Mouse (Mus musculus) hindbrain, embryonic 16.5 days (tissue): Measurements from ENCODE around the gene Gm7356. TPM values are rescaled to one million over a fixed set of nuclear protein-coding genes. Genes with fewer than 3 reads are reported as not detected.
"Not testable (repeated sequence)": the region's sequence is repeated elsewhere in the genome, so short reads cannot be mapped to it uniquely, and the experiment has no call there.

Experiments used
- ATAC-seq: fragments of 200-750 bp; cut with Nextera tagmentation; 2 replicates; pipeline ENCODE4 v1.8.0; 2017; ENCODE audit warnings: moderate TSS enrichment, moderate library complexity
- H3K27ac ChIP-seq: fragments of 300-500 bp; sonication (generic); 2 replicates; pipeline ENCODE4 v1.5.1; 2014; ENCODE audit warnings: low read depth, mild to moderate bottlenecking, control low read depth, low read length, moderate library complexity
- H3K27me3 ChIP-seq: fragments of 300-500 bp; sonication (generic); replicated peaks from 2 replicates; pipeline ENCODE4 v1.6.1; 2014; ENCODE audit warnings: low read length; ENCODE audit not compliant: control insufficient read depth, insufficient read depth
- H3K36me3 ChIP-seq: fragments of 300-500 bp; sonication (generic); 2 replicates; pipeline ENCODE4 v1.6.1; 2014; ENCODE audit warnings: mild to moderate bottlenecking, low read length, moderate library complexity, mixed read lengths; ENCODE audit not compliant: control insufficient read depth, insufficient read depth
- H3K4me1 ChIP-seq: fragments of 300-500 bp; sonication (generic); 2 replicates; pipeline ENCODE4 v1.6.1; 2014; ENCODE audit warnings: low read depth, low read length; ENCODE audit not compliant: control insufficient read depth, insufficient read depth
- H3K4me2 ChIP-seq: fragments of 300-500 bp; sonication (generic); 2 replicates; pipeline ENCODE4 v1.6.1; 2014; ENCODE audit warnings: mild to moderate bottlenecking, low read length, control low read depth, moderate library complexity
- H3K4me3 ChIP-seq: fragments of 300-500 bp; sonication (generic); 2 replicates; pipeline ENCODE4 v1.5.1; 2014; ENCODE audit warnings: mild to moderate bottlenecking, low read length, control low read depth, moderate library complexity
- H3K9ac ChIP-seq: fragments of 300-500 bp; sonication (generic); 2 replicates; pipeline ENCODE4 v1.6.1; 2014; ENCODE audit warnings: low read depth, mild to moderate bottlenecking, control low read depth, low read length, moderate library complexity
- H3K9me3 ChIP-seq: fragments of 300-500 bp; sonication (generic); 2 replicates; pipeline ENCODE4 v1.6.1; 2014; ENCODE audit warnings: mild to moderate bottlenecking, low read length, moderate library complexity; ENCODE audit not compliant: control insufficient read depth
- WGBS: fragments of 180-500 bp; shearing (Covaris S2); extraction: QIAGEN DNeasy Blood & Tissue Kit; methylation state at CpG from one replicate; pipeline ENCODE4 v1.1.7; 2014; 5-methylcytosine and 5-hydroxymethylcytosine counted together
- polyA plus RNA-seq: library from polyadenylated mRNA; unstranded; fragments of >200 nt; fragmentation: Nextera tagmentation; extraction: Ambion mirVana; gene quantifications from 2 replicates; pipeline ENCODE4 v1.2.1, GENCODE M21; 2015

Gene Gm7356
- not detected in 2 replicates for polyA plus RNA-seq

GRCm38 (mm10) chr17:14003604-14004003 is at the start of gene Gm7356:
TSS of gene Gm7356 (minus strand) at chr17:14003704.
- H3K9me3 ChIP-seq, H3K27me3 ChIP-seq, H3K4me1 ChIP-seq, H3K36me3 ChIP-seq, H3K4me3 ChIP-seq, ATAC-seq, H3K4me2 ChIP-seq, H3K27ac ChIP-seq, H3K9ac ChIP-seq: not testable (repeated sequence)
- WGBS: 91% methylated on average over 3 of the region's 4 CpGs

- H3K4me1 ChIP-seq, H3K27ac ChIP-seq, H3K36me3 ChIP-seq, H3K4me3 ChIP-seq, H3K27me3 ChIP-seq, H3K9me3 ChIP-seq, H3K4me2 ChIP-seq, ATAC-seq, H3K9ac ChIP-seq: not testable (repeated sequence)
- WGBS: 71% methylated on average over 1 of the region's 2 CpGs
Observed at GRCm38 (mm10) chr17:14041880-14042279, 38.4 kb upstream of the Gm7356 start.

- not testable (repeated sequence) for ATAC-seq, H3K4me3 ChIP-seq, H3K9ac ChIP-seq, H3K4me2 ChIP-seq, H3K4me1 ChIP-seq, H3K36me3 ChIP-seq, H3K9me3 ChIP-seq, H3K27ac ChIP-seq, H3K27me3 ChIP-seq
- WGBS: 50% methylated on average over 1 of the region's 2 CpGs
Observed at GRCm38 (mm10) chr17:14037012-14037411, 33.5 kb upstream of the Gm7356 start.

GRCm38 (mm10) chr17:14036113-14036512 is 32.6 kb upstream of the Gm7356 start:
- H3K27me3 ChIP-seq: not testable (repeated sequence)
- 100% methylated on average over 4 of the region's 4 CpGs for WGBS

GRCm38 (mm10) chr17:13993425-13993824 is 10.1 kb downstream of the Gm7356 start:
- H3K4me3 ChIP-seq, H3K4me1 ChIP-seq, H3K4me2 ChIP-seq, H3K9me3 ChIP-seq, H3K36me3 ChIP-seq, H3K9ac ChIP-seq, ATAC-seq, H3K27me3 ChIP-seq, H3K27ac ChIP-seq: not testable (repeated sequence)
- WGBS: 55% methylated on average over 2 of the region's 2 CpGs

More at GRCm38 (mm10) chr17:14036113-14036512, 32.6 kb upstream of the Gm7356 start:
- not testable (repeated sequence) for H3K4me3 ChIP-seq, H3K9me3 ChIP-seq, H3K9ac ChIP-seq, H3K4me1 ChIP-seq, H3K4me2 ChIP-seq, ATAC-seq, H3K36me3 ChIP-seq, H3K27ac ChIP-seq

GRCm38 (mm10) chr17:13987690-13988089 is 15.8 kb downstream of the Gm7356 start:
- no peak overlapping the region for H3K4me2 ChIP-seq
- no peak overlapping the region for H3K9ac ChIP-seq
- WGBS: 89% methylated on average over 1 of the region's 1 CpGs
- H3K36me3 ChIP-seq: no peaks in the 10 kb centered on the region
- no peak overlapping the region for H3K4me3 ChIP-seq
- H3K4me1 ChIP-seq: no peaks in the 10 kb centered on the region
- no peak overlapping the region for H3K27ac ChIP-seq
- no peaks in the 10 kb centered on the region for H3K27me3 ChIP-seq
- H3K9me3 ChIP-seq: no peaks in the 10 kb centered on the region
- ATAC-seq: no peak

- H3K9ac ChIP-seq, ATAC-seq, H3K27me3 ChIP-seq, H3K36me3 ChIP-seq, H3K27ac ChIP-seq, H3K4me2 ChIP-seq, H3K4me1 ChIP-seq, H3K9me3 ChIP-seq, H3K4me3 ChIP-seq: not testable (repeated sequence)
- 94% methylated on average over 4 of the region's 5 CpGs for WGBS
Observed at GRCm38 (mm10) chr17:13970796-13971195, 32.7 kb downstream of the Gm7356 start.

GRCm38 (mm10) chr17:13969917-13970316 is 33.6 kb downstream of the Gm7356 start:
- H3K27me3 ChIP-seq, H3K4me1 ChIP-seq, H3K9ac ChIP-seq, H3K4me2 ChIP-seq, H3K36me3 ChIP-seq, H3K27ac ChIP-seq, ATAC-seq, H3K9me3 ChIP-seq, H3K4me3 ChIP-seq: not testable (repeated sequence)
- WGBS: 60% methylated on average over 1 of the region's 2 CpGs

DNA sequence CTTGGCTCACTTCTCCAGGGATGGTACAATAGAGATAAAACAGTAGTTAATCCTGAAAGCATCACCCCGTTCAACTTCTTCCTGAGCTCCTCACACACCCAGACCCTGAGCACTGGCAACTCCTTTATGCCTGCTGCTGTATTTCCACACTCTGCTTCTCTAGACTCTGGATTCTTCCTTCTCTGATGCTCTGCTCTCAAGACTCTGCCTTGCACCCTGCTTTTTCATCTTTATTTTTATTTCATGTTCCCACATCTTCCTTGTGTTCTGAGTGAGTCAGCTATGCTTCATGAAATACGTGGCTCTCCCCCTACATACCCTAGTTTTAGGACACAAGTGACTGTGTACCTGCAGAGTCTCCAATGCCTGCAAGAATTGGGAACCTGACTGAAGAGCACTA is 38.5 kb downstream of the Gm7356 start:
- 63% methylated on average over 1 of the region's 2 CpGs for WGBS
- not testable (repeated sequence) for H3K36me3 ChIP-seq, H3K4me3 ChIP-seq, ATAC-seq, H3K27ac ChIP-seq, H3K27me3 ChIP-seq, H3K9ac ChIP-seq, H3K9me3 ChIP-seq, H3K4me2 ChIP-seq, H3K4me1 ChIP-seq

- not testable (repeated sequence) for H3K27ac ChIP-seq, H3K9ac ChIP-seq, H3K36me3 ChIP-seq, ATAC-seq, H3K9me3 ChIP-seq, H3K4me3 ChIP-seq, H3K4me1 ChIP-seq, H3K4me2 ChIP-seq, H3K27me3 ChIP-seq
- WGBS: 93% methylated on average over 3 of the region's 3 CpGs
Observed at GRCm38 (mm10) chr17:13962245-13962644, 41.3 kb downstream of the Gm7356 start.
